Mouse (Mus musculus): Measurements from ENCODE around the gene Anapc15. TPM values are rescaled to one million over a fixed set of nuclear protein-coding genes. Genes with fewer than 3 reads are reported as not detected.

Gene Anapc15
- polyA plus RNA-seq, 1 experiment from 2014 or later, result 102 TPM

DNA sequence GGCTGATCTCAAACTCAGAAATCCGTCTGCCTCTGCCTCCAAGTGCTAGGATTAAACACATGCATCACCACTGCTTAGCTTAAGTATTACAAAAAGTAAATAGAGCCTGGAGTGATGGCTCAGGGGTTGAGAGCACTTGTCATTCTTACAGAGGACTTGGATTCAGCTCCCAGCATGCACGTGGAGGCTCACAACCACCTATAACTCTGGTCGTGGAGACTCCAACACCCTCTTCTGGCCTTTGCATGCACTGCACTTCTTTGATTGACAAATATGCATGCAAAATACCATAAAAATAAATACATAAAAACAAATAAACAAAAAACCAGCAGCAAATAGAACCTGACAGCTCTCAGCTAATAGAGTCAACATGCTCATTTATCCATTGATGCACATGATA lies 1.2 kb upstream of the Anapc15 start:
- ATAC-seq (replicated peaks; ENCODE audit: low FRiP score) (no peak), DNase-seq (ENCODE audit: low spot score) (no peak)
- 75% methylated on average over 3 of the region's 3 CpGs for WGBS
- no peak overlapping the region for H3K27ac ChIP-seq (ENCODE audit: low read depth, low read length)
- H3K9me3 ChIP-seq (ENCODE audit: control insufficient read depth, low read length), result no peaks in the 10 kb centered on the region
- H3K27me3 ChIP-seq (ENCODE audit: control insufficient read depth, insufficient read depth, low read length), result no peaks in the 10 kb centered on the region
- H3K4me3 ChIP-seq (ENCODE audit: low read depth, low read length), result no peak overlapping the region
- no peak overlapping the region for H3K9ac ChIP-seq (ENCODE audit: low read length)
- no peak overlapping the region for H3K4me2 ChIP-seq (ENCODE audit: low read depth, low read length, severe bottlenecking)
- H3K4me1 ChIP-seq (replicated peaks; ENCODE audit: control insufficient read depth, insufficient read depth, low read length), result no peaks in the 10 kb centered on the region
- H3K36me3 ChIP-seq (ENCODE audit: control insufficient read depth, insufficient read depth, low read length), result no peaks in the 10 kb centered on the region

- DNase-seq (ENCODE audit: low spot score) (no peak), ATAC-seq (replicated peaks; ENCODE audit: low FRiP score) (no peak)
- no peaks in the 10 kb centered on the region for H3K4me1 ChIP-seq (replicated peaks; ENCODE audit: control insufficient read depth, insufficient read depth, low read length)
- H3K36me3 ChIP-seq (ENCODE audit: control insufficient read depth, insufficient read depth, low read length), result no peaks in the 10 kb centered on the region
- H3K27me3 ChIP-seq (ENCODE audit: control insufficient read depth, insufficient read depth, low read length), result no peaks in the 10 kb centered on the region
- H3K4me3 ChIP-seq (ENCODE audit: low read depth, low read length), result no peak overlapping the region
- WGBS, result 83% methylated on average over 11 of the region's 11 CpGs
- H3K9me3 ChIP-seq (ENCODE audit: control insufficient read depth, low read length), result no peaks in the 10 kb centered on the region
- no peak overlapping the region for H3K9ac ChIP-seq (ENCODE audit: low read length)
- no peak overlapping the region for H3K27ac ChIP-seq (ENCODE audit: low read depth, low read length)
- H3K4me2 ChIP-seq (ENCODE audit: low read depth, low read length, severe bottlenecking), result no peak overlapping the region
Observed at GRCm38 (mm10) chr7:101866491-101867265, 3.2 kb downstream of the Anapc15 start.

- Histone ChIP-seq H3K4me3 (ENCODE audit: low read depth, low read length) (no peak overlapping the region), H3K4me2 (ENCODE audit: low read depth, low read length, severe bottlenecking) (no peak overlapping the region), H3K9ac (ENCODE audit: low read length) (no peak overlapping the region), H3K9me3 (ENCODE audit: control insufficient read depth, low read length) (no peaks in the 10 kb centered on the region), H3K36me3 (ENCODE audit: control insufficient read depth, insufficient read depth, low read length) (no peaks in the 10 kb centered on the region), H3K27ac (ENCODE audit: low read depth, low read length) (no peak overlapping the region), H3K27me3 (ENCODE audit: control insufficient read depth, insufficient read depth, low read length) (no peaks in the 10 kb centered on the region), H3K4me1 (replicated peaks; ENCODE audit: control insufficient read depth, insufficient read depth, low read length) (no peaks in the 10 kb centered on the region)
- WGBS, result 98% methylated on average over 4 of the region's 4 CpGs
- ATAC-seq (replicated peaks; ENCODE audit: low FRiP score) (no peak), DNase-seq (ENCODE audit: low spot score) (no peak)
Observed at GRCm38 (mm10) chr7:101867482-101867881, 4.0 kb downstream of the Anapc15 start.

DNA sequence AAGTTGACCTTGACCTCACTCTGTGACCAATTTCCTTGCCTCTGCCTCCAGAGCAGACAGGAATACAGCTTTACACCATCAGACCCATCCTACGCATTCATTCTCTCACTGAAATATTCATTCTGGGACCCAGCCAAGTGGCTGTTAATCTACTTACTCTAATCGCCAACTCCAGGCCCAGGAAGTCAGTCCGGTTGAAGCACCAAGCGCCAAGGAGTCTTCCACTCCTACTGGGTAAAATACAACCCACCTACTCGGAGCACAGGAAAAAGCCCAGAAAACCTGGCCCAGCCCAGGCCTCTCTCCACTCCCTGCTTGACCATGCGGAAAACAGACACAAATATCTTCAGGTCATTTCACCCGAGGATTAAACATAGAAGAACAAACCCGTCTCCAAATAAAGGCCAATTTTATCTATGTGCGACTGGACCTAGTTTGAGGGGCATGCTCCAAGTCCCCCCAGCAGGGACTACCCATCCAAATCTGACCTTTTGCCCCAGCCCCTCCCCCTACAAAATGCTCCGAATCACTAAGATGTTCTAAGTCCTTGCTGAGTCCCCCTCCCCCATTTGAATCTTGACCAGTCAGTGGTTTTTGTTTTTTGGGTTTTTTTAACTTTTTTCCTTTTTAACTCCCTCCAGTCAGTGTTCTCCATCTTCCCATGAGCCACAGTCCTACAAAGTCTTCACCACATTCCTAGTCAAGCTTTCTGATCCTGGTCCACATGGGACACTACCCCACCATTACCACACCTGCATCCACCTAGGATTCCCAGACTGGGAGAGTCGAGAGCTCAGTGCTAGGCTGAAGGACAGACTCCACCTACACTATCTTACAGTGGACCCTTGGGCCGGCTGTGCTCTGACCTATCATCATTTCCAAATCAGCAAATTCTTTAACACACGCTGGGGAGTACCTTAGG lies 5.0 kb downstream of the Anapc15 start:
- no peaks in the 10 kb centered on the region for H3K27me3 ChIP-seq (ENCODE audit: control insufficient read depth, insufficient read depth, low read length)
- H3K27ac ChIP-seq (ENCODE audit: low read depth, low read length), result peak overlapping the region; percentile 12; the same call in 1 of the 2 replicates
- WGBS, result 48% methylated on average over 13 of the region's 13 CpGs
- ATAC-seq (replicated peaks; ENCODE audit: low FRiP score) (peak; percentile 46), DNase-seq (ENCODE audit: low spot score) (no peak)
- H3K9ac ChIP-seq (ENCODE audit: low read length), result no peak overlapping the region
- H3K4me1 ChIP-seq (replicated peaks; ENCODE audit: control insufficient read depth, insufficient read depth, low read length), result no peaks in the 10 kb centered on the region
- no peaks in the 10 kb centered on the region for H3K9me3 ChIP-seq (ENCODE audit: control insufficient read depth, low read length)
- no peak overlapping the region for H3K4me2 ChIP-seq (ENCODE audit: low read depth, low read length, severe bottlenecking)
- H3K4me3 ChIP-seq (ENCODE audit: low read depth, low read length), result no peak overlapping the region
- no peaks in the 10 kb centered on the region for H3K36me3 ChIP-seq (ENCODE audit: control insufficient read depth, insufficient read depth, low read length)

- Histone ChIP-seq H3K4me1 (replicated peaks; ENCODE audit: control insufficient read depth, insufficient read depth, low read length) (no peaks in the 10 kb centered on the region), H3K36me3 (ENCODE audit: control insufficient read depth, insufficient read depth, low read length) (no peaks in the 10 kb centered on the region), H3K9ac (ENCODE audit: low read length) (no peak overlapping the region), H3K27me3 (ENCODE audit: control insufficient read depth, insufficient read depth, low read length) (no peaks in the 10 kb centered on the region), H3K4me2 (ENCODE audit: low read depth, low read length, severe bottlenecking) (no peak overlapping the region), H3K9me3 (ENCODE audit: control insufficient read depth, low read length) (no peaks in the 10 kb centered on the region), H3K27ac (ENCODE audit: low read depth, low read length) (no peak overlapping the region), H3K4me3 (ENCODE audit: low read depth, low read length) (no peak overlapping the region)
- 44% methylated on average over 7 of the region's 7 CpGs for WGBS
- ATAC-seq (replicated peaks; ENCODE audit: low FRiP score) (peak; percentile 61; the same call in 1 of the 2 replicates), DNase-seq (ENCODE audit: low spot score) (peak; percentile 61)
Observed at GRCm38 (mm10) chr7:101869163-101869500, 5.6 kb downstream of the Anapc15 start.

- no peak for ATAC-seq (replicated peaks; ENCODE audit: low FRiP score)
- no peaks in the 10 kb centered on the region for H3K36me3 ChIP-seq (ENCODE audit: control insufficient read depth, insufficient read depth, low read length)
- 85% methylated on average over 2 of the region's 2 CpGs for WGBS
- H3K4me3 ChIP-seq (ENCODE audit: low read depth, low read length), result no peak within 1 kb of the TSS
- H3K27me3 ChIP-seq (ENCODE audit: control insufficient read depth, insufficient read depth, low read length), result no peaks in the 10 kb centered on the region
- DNase-seq (ENCODE audit: low spot score), result no peak
- H3K9ac ChIP-seq (ENCODE audit: low read length), result no peak within 1 kb of the TSS
- no peak within 1 kb of the TSS for H3K27ac ChIP-seq (ENCODE audit: low read depth, low read length)
- no peaks in the 10 kb centered on the region for H3K9me3 ChIP-seq (ENCODE audit: control insufficient read depth, low read length)
- H3K4me2 ChIP-seq (ENCODE audit: low read depth, low read length, severe bottlenecking), result no peak within 1 kb of the TSS
- no peaks in the 10 kb centered on the region for H3K4me1 ChIP-seq (replicated peaks; ENCODE audit: control insufficient read depth, insufficient read depth, low read length)
Observed at GRCm38 (mm10) chr7:101870629-101871028, 7.1 kb downstream of the Anapc15 start, which contains the start of gene Folr1. Gene Folr1, minus strand, starts transcription at chr7:101870788.

DNA sequence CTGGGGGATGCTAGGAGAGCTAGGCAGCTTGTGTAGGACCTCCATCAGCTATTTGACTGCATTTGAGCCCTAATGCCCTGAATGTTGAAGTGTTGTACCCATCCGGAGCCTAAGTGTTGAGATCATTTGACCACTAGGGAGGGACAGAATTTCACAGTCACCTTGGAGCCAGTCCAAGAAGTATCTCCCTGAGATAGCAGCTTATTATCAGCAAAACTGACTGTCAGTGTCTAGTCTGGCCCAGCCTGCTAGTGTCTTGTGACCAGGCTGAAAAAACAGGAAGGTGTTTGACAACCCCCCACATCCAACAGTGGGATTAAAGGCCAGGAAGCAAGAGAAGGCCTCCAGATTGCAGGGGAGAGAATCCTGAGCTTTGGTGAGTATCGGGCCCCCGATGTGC lies 7.8 kb downstream of the Anapc15 start:
- 83% methylated on average over 3 of the region's 3 CpGs for WGBS
- H3K36me3 ChIP-seq (ENCODE audit: control insufficient read depth, insufficient read depth, low read length), result no peaks in the 10 kb centered on the region
- no peaks in the 10 kb centered on the region for H3K27me3 ChIP-seq (ENCODE audit: control insufficient read depth, insufficient read depth, low read length)
- H3K9ac ChIP-seq (ENCODE audit: low read length), result no peak overlapping the region
- H3K27ac ChIP-seq (ENCODE audit: low read depth, low read length), result no peak overlapping the region
- no peaks in the 10 kb centered on the region for H3K9me3 ChIP-seq (ENCODE audit: control insufficient read depth, low read length)
- H3K4me1 ChIP-seq (replicated peaks; ENCODE audit: control insufficient read depth, insufficient read depth, low read length), result no peaks in the 10 kb centered on the region
- no peak for DNase-seq (ENCODE audit: low spot score)
- no peak for ATAC-seq (replicated peaks; ENCODE audit: low FRiP score)
- H3K4me2 ChIP-seq (ENCODE audit: low read depth, low read length, severe bottlenecking), result no peak overlapping the region
- no peak overlapping the region for H3K4me3 ChIP-seq (ENCODE audit: low read depth, low read length)

DNA sequence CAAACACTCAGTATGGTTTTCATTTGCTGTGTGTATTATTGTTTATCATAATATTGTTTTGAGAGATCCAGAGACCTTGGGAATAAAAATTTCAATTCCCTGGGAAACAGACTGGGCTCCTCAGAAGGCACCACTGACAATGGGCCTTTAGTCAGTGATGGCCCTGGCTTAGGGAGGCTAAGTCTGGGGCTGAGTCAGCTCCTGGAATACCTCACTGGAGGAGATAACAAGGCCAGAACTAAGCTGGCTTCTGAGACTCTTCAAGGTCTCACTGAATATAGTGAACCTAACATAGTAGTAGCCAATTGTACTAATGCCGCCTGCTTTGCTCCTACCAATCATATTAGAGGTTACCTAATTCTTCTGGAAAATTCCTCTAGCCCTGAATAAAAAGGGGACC lies 12.5 kb downstream of the Anapc15 start:
- Histone ChIP-seq H3K36me3 (ENCODE audit: control insufficient read depth, insufficient read depth, low read length) (no peaks in the 10 kb centered on the region), H3K27ac (ENCODE audit: low read depth, low read length) (no peak overlapping the region), H3K9me3 (ENCODE audit: control insufficient read depth, low read length) (no peaks in the 10 kb centered on the region), H3K4me1 (replicated peaks; ENCODE audit: control insufficient read depth, insufficient read depth, low read length) (no peaks in the 10 kb centered on the region), H3K4me3 (ENCODE audit: low read depth, low read length) (no peak overlapping the region), H3K4me2 (ENCODE audit: low read depth, low read length, severe bottlenecking) (no peak overlapping the region), H3K27me3 (ENCODE audit: control insufficient read depth, insufficient read depth, low read length) (no peaks in the 10 kb centered on the region), H3K9ac (ENCODE audit: low read length) (no peak overlapping the region)
- no peak for ATAC-seq (replicated peaks; ENCODE audit: low FRiP score)
- DNase-seq (ENCODE audit: low spot score), result no peak
- WGBS, result 79% methylated on average over 1 of the region's 1 CpGs
